Mouse (Mus musculus): ENCODE results near the gene Gnb1. TPM values are rescaled to one million over a fixed set of nuclear protein-coding genes. Genes with fewer than 3 reads are reported as not detected.

Gene Gnb1
- 690 and 1,603 TPM in 2 replicates for polyA plus RNA-seq (2012; rRNA removed)

- Histone ChIP-seq H3K4me1 (ENCODE audit: control insufficient read depth, insufficient read depth, insufficient read length, low read length) (peaks cover 30% of the 10 kb centered on the region; the same call in 1 of the 2 replicates), H3K36me3 (ENCODE audit: control insufficient read depth, insufficient read depth, low read length) (no peaks in the 10 kb centered on the region), H3K27ac (ENCODE audit: insufficient read depth, low read depth, low read length) (peak within 1 kb of the TSS; percentile 96), H3K4me3 (ENCODE audit: low read depth, low read length) (peak within 1 kb of the TSS; percentile 79), H3K27me3 (ENCODE audit: control insufficient read depth, insufficient read depth, low read length) (no peaks in the 10 kb centered on the region)
- WGBS = 1% methylated on average over 57 of the region's 60 CpGs
- TF ChIP-seq CTCF (IDR thresholded peaks at IDR 0.05; ENCODE audit: extremely low read depth, insufficient read length, insufficient replicate concordance, low read depth, low read length) (no peak; the same call in 1 of the 2 replicates), POLR2A (IDR thresholded peaks at IDR 0.05; ENCODE audit: low read depth, low read length) (peak; percentile 50)
These were observed at the start of gene Gnb1 for GRCm38 (mm10) chr4:155490990-155491504. Gnb1 (plus strand) TSS chr4:155491361.

GRCm38 (mm10) chr4:155442808-155443207, 48.4 kb upstream of the Gnb1 start:
- H3K36me3 ChIP-seq (ENCODE audit: control insufficient read depth, insufficient read depth, low read length) = no peaks in the 10 kb centered on the region
- H3K27me3 ChIP-seq (ENCODE audit: control insufficient read depth, insufficient read depth, low read length) = no peaks in the 10 kb centered on the region
- H3K4me3 ChIP-seq (ENCODE audit: low read depth, low read length) = no peak overlapping the region
- 63% methylated on average over 3 of the region's 3 CpGs for WGBS
- H3K27ac ChIP-seq (ENCODE audit: insufficient read depth, low read depth, low read length) = no peak overlapping the region
- TF ChIP-seq CTCF (IDR thresholded peaks at IDR 0.05; ENCODE audit: extremely low read depth, insufficient read length, insufficient replicate concordance, low read depth, low read length) = no peak
- no peak for TF ChIP-seq POLR2A (IDR thresholded peaks at IDR 0.05; ENCODE audit: low read depth, low read length)
- H3K4me1 ChIP-seq (ENCODE audit: control insufficient read depth, insufficient read depth, insufficient read length, low read length) = no peaks in the 10 kb centered on the region

- no peak overlapping the region for H3K27ac ChIP-seq (ENCODE audit: insufficient read depth, low read depth, low read length)
- no peaks in the 10 kb centered on the region for H3K36me3 ChIP-seq (ENCODE audit: control insufficient read depth, insufficient read depth, low read length)
- no peak overlapping the region for H3K4me3 ChIP-seq (ENCODE audit: low read depth, low read length)
- WGBS = 45% methylated on average over 10 of the region's 10 CpGs
- no peaks in the 10 kb centered on the region for H3K27me3 ChIP-seq (ENCODE audit: control insufficient read depth, insufficient read depth, low read length)
- no peaks in the 10 kb centered on the region for H3K4me1 ChIP-seq (ENCODE audit: control insufficient read depth, insufficient read depth, insufficient read length, low read length)
- no peak for TF ChIP-seq POLR2A (IDR thresholded peaks at IDR 0.05; ENCODE audit: low read depth, low read length)
- no peak for TF ChIP-seq CTCF (IDR thresholded peaks at IDR 0.05; ENCODE audit: extremely low read depth, insufficient read length, insufficient replicate concordance, low read depth, low read length)
These were observed 39.6 kb upstream of the Gnb1 start for GRCm38 (mm10) chr4:155451597-155451996.

GRCm38 (mm10) chr4:155458575-155458974, 32.6 kb upstream of the Gnb1 start:
- TF ChIP-seq CTCF (IDR thresholded peaks at IDR 0.05; ENCODE audit: extremely low read depth, insufficient read length, insufficient replicate concordance, low read depth, low read length) = no peak
- TF ChIP-seq POLR2A (IDR thresholded peaks at IDR 0.05; ENCODE audit: low read depth, low read length) = no peak
- no peak overlapping the region for H3K27ac ChIP-seq (ENCODE audit: insufficient read depth, low read depth, low read length)
- H3K27me3 ChIP-seq (ENCODE audit: control insufficient read depth, insufficient read depth, low read length) = no peaks in the 10 kb centered on the region
- 81% methylated on average over 5 of the region's 5 CpGs for WGBS
- no peak overlapping the region for H3K4me3 ChIP-seq (ENCODE audit: low read depth, low read length)
- H3K4me1 ChIP-seq (ENCODE audit: control insufficient read depth, insufficient read depth, insufficient read length, low read length) = no peaks in the 10 kb centered on the region
- no peaks in the 10 kb centered on the region for H3K36me3 ChIP-seq (ENCODE audit: control insufficient read depth, insufficient read depth, low read length)

- H3K36me3 ChIP-seq (ENCODE audit: control insufficient read depth, insufficient read depth, low read length) = no peaks in the 10 kb centered on the region
- no peaks in the 10 kb centered on the region for H3K4me1 ChIP-seq (ENCODE audit: control insufficient read depth, insufficient read depth, insufficient read length, low read length)
- WGBS = 71% methylated on average over 13 of the region's 13 CpGs
- H3K27ac ChIP-seq (ENCODE audit: insufficient read depth, low read depth, low read length) = no peak overlapping the region
- no peak for TF ChIP-seq POLR2A (IDR thresholded peaks at IDR 0.05; ENCODE audit: low read depth, low read length)
- TF ChIP-seq CTCF (IDR thresholded peaks at IDR 0.05; ENCODE audit: extremely low read depth, insufficient read length, insufficient replicate concordance, low read depth, low read length) = no peak
- no peak overlapping the region for H3K4me3 ChIP-seq (ENCODE audit: low read depth, low read length)
- H3K27me3 ChIP-seq (ENCODE audit: control insufficient read depth, insufficient read depth, low read length) = no peaks in the 10 kb centered on the region
These were observed 28.1 kb upstream of the Gnb1 start for GRCm38 (mm10) chr4:155463050-155463449.

GRCm38 (mm10) chr4:155463611-155464010, 27.6 kb upstream of the Gnb1 start:
- WGBS = 74% methylated on average over 6 of the region's 6 CpGs
- Histone ChIP-seq H3K27me3 (ENCODE audit: control insufficient read depth, insufficient read depth, low read length) (no peaks in the 10 kb centered on the region), H3K27ac (ENCODE audit: insufficient read depth, low read depth, low read length) (no peak overlapping the region), H3K4me1 (ENCODE audit: control insufficient read depth, insufficient read depth, insufficient read length, low read length) (no peaks in the 10 kb centered on the region), H3K4me3 (ENCODE audit: low read depth, low read length) (no peak overlapping the region), H3K36me3 (ENCODE audit: control insufficient read depth, insufficient read depth, low read length) (no peaks in the 10 kb centered on the region)
- TF ChIP-seq CTCF (IDR thresholded peaks at IDR 0.05; ENCODE audit: extremely low read depth, insufficient read length, insufficient replicate concordance, low read depth, low read length) = no peak
- no peak for TF ChIP-seq POLR2A (IDR thresholded peaks at IDR 0.05; ENCODE audit: low read depth, low read length)

- H3K27me3 ChIP-seq (ENCODE audit: control insufficient read depth, insufficient read depth, low read length) = no peaks in the 10 kb centered on the region
- no peaks in the 10 kb centered on the region for H3K36me3 ChIP-seq (ENCODE audit: control insufficient read depth, insufficient read depth, low read length)
- no peak overlapping the region for H3K27ac ChIP-seq (ENCODE audit: insufficient read depth, low read depth, low read length)
- 74% methylated on average over 4 of the region's 4 CpGs for WGBS
- H3K4me3 ChIP-seq (ENCODE audit: low read depth, low read length) = no peak overlapping the region
- no peak for TF ChIP-seq POLR2A (IDR thresholded peaks at IDR 0.05; ENCODE audit: low read depth, low read length)
- no peak for TF ChIP-seq CTCF (IDR thresholded peaks at IDR 0.05; ENCODE audit: extremely low read depth, insufficient read length, insufficient replicate concordance, low read depth, low read length)
- peaks cover 2% of the 10 kb centered on the region for H3K4me1 ChIP-seq (ENCODE audit: control insufficient read depth, insufficient read depth, insufficient read length, low read length)
These were observed 27.1 kb upstream of the Gnb1 start for GRCm38 (mm10) chr4:155464061-155464460.
